Mouse (Mus musculus) heart, postnatal 0 days (tissue): ENCODE data around the gene Hk3. TPM values are rescaled to one million over a fixed set of nuclear protein-coding genes. Genes with fewer than 3 reads are reported as not detected.

ENCODE experiments used
- ATAC-seq: fragments of 200-750 bp; cut with Nextera tagmentation; 2 replicates; pipeline ENCODE4 v1.8.0; 2017; ENCODE audit warnings: low read depth, moderate number of reproducible peaks, moderate library complexity; ENCODE audit not compliant: insufficient read depth
- DNase-seq: peaks from one replicate; pipeline ENCODE4 v3.0.0-alpha.2; 2016; ENCODE audit warnings: low spot score
- H3K27ac ChIP-seq: fragments of 300-500 bp; sonication (generic); 2 replicates; pipeline ENCODE4 v1.5.1; 2014; ENCODE audit warnings: low read depth, mild to moderate bottlenecking
- H3K27me3 ChIP-seq: fragments of 300-500 bp; sonication (generic); 2 replicates; pipeline ENCODE4 v1.6.1; 2014; ENCODE audit warnings: low read length, mixed read lengths; ENCODE audit not compliant: control insufficient read depth, insufficient read depth
- H3K36me3 ChIP-seq: fragments of 300-500 bp; sonication (generic); replicated peaks from 2 replicates; pipeline ENCODE4 v1.6.1; 2014; ENCODE audit warnings: low read length, mixed read lengths; ENCODE audit not compliant: control insufficient read depth, insufficient read depth
- H3K4me1 ChIP-seq: fragments of 300-500 bp; sonication (generic); 2 replicates; pipeline ENCODE4 v1.6.1; 2014; ENCODE audit warnings: antibody characterized with exemption; ENCODE audit not compliant: control insufficient read depth, insufficient read depth
- H3K4me2 ChIP-seq: fragments of 300-500 bp; sonication (generic); 2 replicates; pipeline ENCODE4 v1.6.1; 2014; ENCODE audit warnings: low read depth, mild to moderate bottlenecking, low read length, moderate library complexity
- H3K4me3 ChIP-seq: fragments of 300-500 bp; sonication (generic); 2 replicates; pipeline ENCODE4 v1.5.1; 2014; ENCODE audit warnings: low read depth, low read length
- H3K9ac ChIP-seq: fragments of 300-500 bp; sonication (generic); replicated peaks from 2 replicates; pipeline ENCODE4 v1.6.1; 2014; ENCODE audit warnings: low read depth, low read length, mixed read lengths
- H3K9me3 ChIP-seq: fragments of 300-500 bp; sonication (generic); replicated peaks from 2 replicates; pipeline ENCODE4 v1.6.1; 2016; ENCODE audit warnings: low read length; ENCODE audit not compliant: control insufficient read depth
- CTCF ChIP-seq: IDR thresholded peaks from 2 replicates; pipeline ENCODE4 v1.5.1; 2016; ENCODE audit warnings: antibody characterized with exemption, control low read depth, low read depth
- EP300 ChIP-seq: IDR thresholded peaks from 2 replicates; pipeline ENCODE4 v1.6.1; 2016; ENCODE audit warnings: antibody characterized with exemption, low read depth
- WGBS: fragments of 180-500 bp; shearing (Covaris S2); extraction: QIAGEN DNeasy Blood & Tissue Kit; methylation state at CpG from one replicate; pipeline ENCODE4 v1.1.7; 2014; 5-methylcytosine and 5-hydroxymethylcytosine counted together
- polyA plus RNA-seq: library from polyadenylated mRNA; unstranded; fragments of >200 nt; fragmentation: Nextera tagmentation; extraction: Ambion mirVana; gene quantifications from 2 replicates; pipeline ENCODE4 v1.2.1, GENCODE M21; 2015
- total RNA-seq: library from RNA; depleted of rRNA; stranded (reverse); fragments of >200 nt; gene quantifications from 2 replicates; pipeline ENCODE4 v1.2.3, GENCODE M21; 2014; ENCODE audit warnings: low replicate concordance; rRNA removed

Gene Hk3
- total RNA-seq (0.38 and 1.0 TPM in 2 replicates), polyA plus RNA-seq (0.38 and 0.62 TPM in 2 replicates)

DNA sequence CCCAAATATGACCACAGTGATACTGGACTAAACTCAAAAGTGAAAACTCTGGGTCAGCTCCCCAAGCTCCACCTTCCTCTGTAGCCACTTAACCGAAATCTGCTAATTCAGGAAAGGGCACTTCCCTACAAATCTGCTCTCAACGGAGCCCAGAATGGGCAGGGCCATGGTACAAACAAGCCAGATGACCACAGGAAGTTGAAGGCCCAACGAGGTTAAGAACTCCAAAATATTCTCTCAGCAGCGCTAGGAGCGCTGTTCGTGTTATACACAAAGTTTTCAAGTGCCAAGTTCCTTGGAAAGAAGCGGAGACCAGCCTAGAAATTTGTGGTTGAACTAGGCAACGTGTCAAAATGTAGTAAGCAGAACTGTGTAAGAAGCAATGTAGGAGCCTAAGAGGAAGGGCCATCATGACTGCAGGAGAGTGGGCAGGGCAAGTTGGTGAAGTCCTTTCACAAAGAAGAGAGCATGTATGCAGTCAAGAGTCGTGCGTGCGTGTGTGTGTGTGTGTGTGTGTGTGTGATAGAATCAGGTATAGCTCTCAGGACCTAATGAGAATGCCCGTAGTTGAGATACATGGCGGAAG is at the start of gene Hk3:
Gene Hk3 (minus strand): TSS at position 192 of the 586 bp plus-strand sequence.
- TF ChIP-seq EP300 (no peak), CTCF (no peak)
- H3K27ac ChIP-seq, result no peak within 1 kb of the TSS
- H3K27me3 ChIP-seq, result no peaks in the 10 kb centered on the region
- no peak within 1 kb of the TSS for H3K9ac ChIP-seq
- H3K4me1 ChIP-seq, result no peaks in the 10 kb centered on the region
- DNase-seq (no peak), ATAC-seq (no peak)
- H3K36me3 ChIP-seq, result no peaks in the 10 kb centered on the region
- H3K4me2 ChIP-seq, result no peak within 1 kb of the TSS
- no peaks in the 10 kb centered on the region for H3K9me3 ChIP-seq
- H3K4me3 ChIP-seq, result no peak within 1 kb of the TSS
- WGBS, result 81% methylated on average over 13 of the region's 13 CpGs

DNA sequence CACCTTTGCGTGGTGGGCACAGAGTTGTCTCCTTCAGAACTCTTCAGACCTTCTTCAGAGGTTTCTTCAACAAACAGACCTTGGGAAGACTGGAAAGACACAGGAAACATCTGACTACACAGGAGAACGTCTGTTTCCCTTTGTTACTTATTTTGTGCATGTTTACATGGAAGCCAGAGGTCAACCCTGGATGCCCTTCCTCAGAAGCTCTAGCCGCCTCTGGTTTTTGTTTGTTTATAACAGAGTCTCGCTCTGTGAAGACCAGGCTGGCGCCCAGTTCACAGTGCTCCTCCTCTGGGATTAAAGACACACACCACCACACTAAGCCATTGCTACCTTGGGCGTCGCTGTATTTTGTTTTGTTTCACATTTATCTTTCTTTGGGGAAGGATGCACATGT is 48.5 kb upstream of the Hk3 start:
- H3K4me2 ChIP-seq, result no peak overlapping the region
- TF ChIP-seq CTCF (no peak), EP300 (no peak)
- no peak overlapping the region for H3K4me3 ChIP-seq
- H3K27ac ChIP-seq, result no peak overlapping the region
- peaks cover 19% of the 10 kb centered on the region for H3K36me3 ChIP-seq
- WGBS, result 60% methylated on average over 7 of the region's 7 CpGs
- no peaks in the 10 kb centered on the region for H3K4me1 ChIP-seq
- ATAC-seq, result no peak
- DNase-seq, result no peak
- no peak overlapping the region for H3K9ac ChIP-seq
- H3K9me3 ChIP-seq, result no peaks in the 10 kb centered on the region
- no peaks in the 10 kb centered on the region for H3K27me3 ChIP-seq

DNA sequence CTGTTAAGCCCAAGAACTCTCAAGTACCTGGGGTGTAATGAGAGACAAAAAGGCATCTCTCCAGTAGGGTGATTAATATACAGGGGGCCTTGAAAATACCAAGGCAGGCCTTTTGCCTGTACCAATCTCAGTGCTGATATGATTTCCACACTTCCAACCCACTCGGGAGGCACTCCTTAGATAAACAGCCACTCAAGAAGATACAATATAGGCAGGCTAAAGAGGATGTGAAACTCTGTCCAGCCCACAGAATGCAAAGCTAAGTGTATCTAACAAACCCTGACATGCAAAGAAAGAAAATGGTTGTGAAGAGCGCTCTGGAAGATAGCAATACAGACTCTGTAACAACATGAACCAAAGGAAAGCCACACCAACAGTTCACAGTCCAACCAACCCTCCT is 42.1 kb upstream of the Hk3 start:
- Histone ChIP-seq H3K27ac (no peak overlapping the region), H3K9ac (no peak overlapping the region), H3K9me3 (no peaks in the 10 kb centered on the region), H3K4me1 (no peaks in the 10 kb centered on the region), H3K36me3 (peaks cover 11% of the 10 kb centered on the region; the same call in 1 of the 2 replicates), H3K27me3 (no peaks in the 10 kb centered on the region), H3K4me3 (no peak overlapping the region), H3K4me2 (no peak overlapping the region)
- DNase-seq, result no peak
- ATAC-seq, result no peak
- WGBS, result 66% methylated on average over 2 of the region's 2 CpGs
- TF ChIP-seq CTCF (no peak), EP300 (no peak)

DNA sequence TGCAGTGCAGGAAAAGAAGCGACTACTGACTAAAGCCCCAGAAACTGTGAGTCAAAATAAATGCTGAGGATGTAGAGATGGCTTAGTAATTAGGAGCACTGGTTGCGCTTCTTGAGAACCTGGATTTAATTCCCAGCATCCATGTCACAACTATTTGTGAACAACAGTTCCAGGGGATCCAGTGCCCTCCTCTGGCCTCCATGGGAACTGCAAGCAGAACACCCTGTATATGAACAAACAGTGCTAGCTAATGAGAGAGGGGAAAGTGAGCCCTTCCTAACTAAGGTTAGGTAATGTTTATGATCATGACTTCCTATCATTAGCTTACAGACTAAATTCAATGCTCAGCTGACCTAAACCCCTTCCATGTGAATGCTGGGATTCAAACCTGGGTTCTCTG is 36.9 kb upstream of the Hk3 start:
- no peak for ATAC-seq
- no peak overlapping the region for H3K4me3 ChIP-seq

DNA sequence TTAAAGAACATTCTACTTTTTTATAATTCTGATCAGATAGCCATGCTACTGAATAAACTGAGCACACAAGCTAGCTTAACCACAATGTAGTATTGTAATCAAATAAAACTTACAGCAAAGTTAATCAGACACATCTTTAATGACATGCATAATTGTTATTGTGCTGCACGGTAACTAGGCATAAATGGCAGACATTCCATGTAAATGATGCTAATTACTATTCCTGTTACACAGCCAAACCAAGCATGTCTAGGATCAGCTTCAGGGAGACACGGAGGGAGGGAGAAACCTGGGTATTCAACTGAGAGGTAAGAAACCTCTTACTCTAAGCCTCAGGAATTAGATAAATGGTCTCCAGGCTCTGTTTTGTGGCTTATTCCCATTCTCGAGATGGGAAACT is 26.5 kb upstream of the Hk3 start:
- no peak for DNase-seq
- H3K36me3 ChIP-seq, result peaks cover 33% of the 10 kb centered on the region
- no peaks in the 10 kb centered on the region for H3K4me1 ChIP-seq
- TF ChIP-seq CTCF (no peak), EP300 (no peak)
- no peak overlapping the region for H3K9ac ChIP-seq
- H3K4me3 ChIP-seq, result no peak overlapping the region
- H3K27me3 ChIP-seq, result no peaks in the 10 kb centered on the region
- no peak overlapping the region for H3K4me2 ChIP-seq
- no peaks in the 10 kb centered on the region for H3K9me3 ChIP-seq
- no peak for ATAC-seq
- no peak overlapping the region for H3K27ac ChIP-seq
- WGBS, result 74% methylated on average over 3 of the region's 3 CpGs

More for the DNA sequence above, 36.9 kb upstream of the Hk3 start:
- Histone ChIP-seq H3K36me3 (0 out of 2 replicates have a peak, but pooled peaks cover 15% of the 10 kb centered on the region), H3K27me3 (no peaks in the 10 kb centered on the region), H3K27ac (no peak overlapping the region), H3K4me2 (no peak overlapping the region), H3K4me1 (no peaks in the 10 kb centered on the region), H3K9me3 (no peaks in the 10 kb centered on the region), H3K9ac (no peak overlapping the region)
- TF ChIP-seq CTCF (0 out of 2 replicates have a peak, but pooled peaks have one; percentile 17), EP300 (no peak)
- DNase-seq, result no peak
- 97% methylated on average over 2 of the region's 2 CpGs for WGBS

DNA sequence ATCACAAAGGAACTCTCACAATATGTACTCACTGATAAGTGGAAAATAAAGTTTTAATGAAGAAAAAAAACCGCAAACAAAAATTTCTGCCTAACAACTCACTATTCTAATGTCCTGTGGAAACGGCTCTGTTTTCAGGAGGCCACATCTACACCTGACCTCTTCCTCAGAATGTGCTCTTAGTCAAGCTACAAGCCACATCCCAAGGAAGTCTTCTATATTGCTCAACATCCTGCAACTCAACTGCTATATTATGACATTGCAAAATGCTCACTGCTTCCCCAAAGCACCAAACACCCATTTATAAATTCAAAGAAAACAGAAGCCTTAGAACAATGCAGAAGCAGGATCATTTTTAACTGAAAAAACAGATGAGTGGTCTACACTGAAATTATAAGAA is 18.8 kb upstream of the Hk3 start:
- Histone ChIP-seq H3K9ac (no peak overlapping the region), H3K4me1 (no peaks in the 10 kb centered on the region), H3K4me2 (no peak overlapping the region), H3K4me3 (no peak overlapping the region), H3K36me3 (peaks cover 23% of the 10 kb centered on the region; the same call in 1 of the 2 replicates), H3K27me3 (no peaks in the 10 kb centered on the region), H3K9me3 (no peaks in the 10 kb centered on the region), H3K27ac (no peak overlapping the region)
- DNase-seq (no peak), ATAC-seq (no peak)
- TF ChIP-seq EP300, result no peak
- no peak for TF ChIP-seq CTCF
- 95% methylated on average over 2 of the region's 2 CpGs for WGBS
